Mouse (Mus musculus) kidney, postnatal 10 days (tissue): ENCODE measurements around the gene Crb2.

Experiments
- DNase-seq: peaks from one replicate; pipeline ENCODE4 v3.0.0; 2021; ENCODE audit warnings: mixed read lengths

Crb2 gene

DNA sequence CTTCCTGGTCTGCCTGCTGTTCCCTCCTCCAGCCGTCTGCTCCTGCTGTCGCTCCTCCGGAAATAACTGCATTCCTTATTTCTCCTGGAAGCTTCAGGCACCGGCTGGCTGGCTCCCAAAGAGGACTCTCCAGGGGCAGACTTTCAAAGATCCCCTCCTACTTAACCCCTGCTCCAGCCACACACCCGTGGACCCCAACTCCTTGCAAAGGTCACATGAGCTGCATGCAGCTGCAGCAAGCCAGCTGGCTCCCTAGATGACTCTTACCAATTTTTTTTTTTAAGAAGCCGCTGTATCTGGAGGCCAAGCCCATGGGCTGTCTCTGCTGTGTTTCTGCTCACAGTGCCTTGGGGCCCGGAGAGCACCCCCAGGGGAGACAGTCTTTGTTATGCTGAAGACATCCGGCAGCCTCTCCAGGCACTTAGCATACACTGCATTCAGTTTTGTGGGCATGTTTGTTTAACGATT lies 8.9 kb upstream of the Crb2 start:
- DNase-seq, result peak; percentile 78

DNA sequence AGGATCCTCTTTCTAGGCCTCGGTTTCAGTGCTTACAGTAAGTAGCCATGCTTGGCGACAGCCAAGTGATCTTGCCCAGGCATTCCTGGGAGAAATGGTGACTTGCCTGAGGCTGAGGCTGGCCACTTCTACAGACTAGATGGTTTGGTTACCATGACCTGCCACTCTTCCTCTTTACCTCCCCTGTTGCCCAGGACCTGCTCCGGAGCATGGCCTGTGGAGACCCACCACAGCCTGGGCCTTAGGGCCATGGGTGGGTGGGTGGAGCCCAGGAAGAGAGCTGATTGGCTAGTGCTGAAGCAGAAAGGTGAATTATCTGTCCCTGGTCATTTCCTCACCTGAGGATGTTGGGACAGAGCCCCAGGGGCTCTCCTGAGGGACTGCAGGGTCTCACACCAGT lies 8.3 kb upstream of the Crb2 start:
- DNase-seq, result no peak

DNA sequence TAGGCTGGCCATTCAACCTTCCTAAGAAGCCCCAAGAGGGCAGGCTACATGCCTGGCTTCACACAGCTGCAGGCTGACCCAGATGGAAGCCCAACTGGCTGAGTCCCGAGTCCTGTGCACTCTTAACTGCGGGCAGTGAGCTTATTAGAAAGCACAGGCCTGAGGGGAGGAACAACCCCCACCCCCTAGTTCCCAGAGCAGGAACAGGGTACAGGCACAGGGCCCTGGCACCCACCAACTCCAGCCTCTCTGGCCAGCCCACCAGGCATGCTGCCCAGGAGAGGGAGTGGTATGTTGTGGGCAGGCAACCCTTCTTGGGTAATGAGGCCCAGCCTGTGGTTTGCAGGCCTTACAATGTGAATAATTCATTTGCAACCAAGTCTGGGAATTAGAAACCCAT lies 7.1 kb upstream of the Crb2 start:
- peak; percentile 46 for DNase-seq

DNA sequence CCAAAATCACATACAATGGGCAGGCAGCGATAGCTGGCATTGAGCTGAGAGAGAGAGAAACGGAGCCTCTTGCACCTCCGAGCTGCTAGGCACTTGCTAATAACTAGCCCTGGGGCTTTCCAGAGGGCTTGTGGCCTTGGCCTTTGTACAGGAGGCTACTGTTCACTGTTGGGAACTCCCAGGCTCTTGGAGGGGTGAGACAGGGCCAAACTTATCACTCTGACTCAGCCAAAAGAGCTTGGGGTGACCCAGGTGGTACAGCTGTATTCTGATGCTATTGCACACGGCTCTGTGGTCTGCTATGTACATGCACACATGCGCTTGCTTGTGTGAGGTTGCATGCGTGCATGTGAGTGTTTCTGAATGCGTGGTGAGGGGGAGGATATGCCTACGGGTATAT lies 6.3 kb upstream of the Crb2 start:
- no peak for DNase-seq

DNA sequence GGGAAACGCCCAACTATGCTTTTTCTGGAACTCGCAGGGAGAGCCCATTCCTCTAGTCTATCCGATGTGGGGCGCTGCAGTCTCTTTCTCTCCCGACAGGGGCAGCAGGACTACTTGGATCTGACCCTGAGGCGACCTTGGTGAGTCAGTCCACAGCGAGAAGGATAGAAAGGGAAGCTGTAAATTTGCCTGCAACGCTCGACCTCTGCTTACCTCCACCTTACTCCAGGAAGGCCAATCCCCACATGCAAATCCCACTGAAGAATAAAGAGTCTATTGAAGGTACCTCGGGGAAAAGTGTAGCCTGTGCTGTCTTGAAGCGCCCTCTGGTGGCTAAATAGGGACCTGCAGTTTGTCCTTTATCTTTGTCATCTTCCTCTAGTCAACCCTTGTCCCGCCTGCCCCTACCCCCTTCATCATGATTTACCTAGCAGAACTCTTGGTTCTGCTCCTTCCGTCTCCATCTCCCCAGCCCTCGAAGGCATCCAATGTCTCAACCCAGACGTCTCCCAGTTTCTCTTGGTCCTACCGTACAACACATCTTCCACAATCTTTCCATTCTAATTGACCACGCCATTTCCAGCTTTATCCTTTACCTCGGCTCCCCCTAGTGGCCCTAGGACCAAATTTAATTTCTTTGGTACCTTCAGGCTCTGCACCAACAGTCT lies 4.3 kb upstream of the Crb2 start:
- DNase-seq, result peak; percentile 93

DNA sequence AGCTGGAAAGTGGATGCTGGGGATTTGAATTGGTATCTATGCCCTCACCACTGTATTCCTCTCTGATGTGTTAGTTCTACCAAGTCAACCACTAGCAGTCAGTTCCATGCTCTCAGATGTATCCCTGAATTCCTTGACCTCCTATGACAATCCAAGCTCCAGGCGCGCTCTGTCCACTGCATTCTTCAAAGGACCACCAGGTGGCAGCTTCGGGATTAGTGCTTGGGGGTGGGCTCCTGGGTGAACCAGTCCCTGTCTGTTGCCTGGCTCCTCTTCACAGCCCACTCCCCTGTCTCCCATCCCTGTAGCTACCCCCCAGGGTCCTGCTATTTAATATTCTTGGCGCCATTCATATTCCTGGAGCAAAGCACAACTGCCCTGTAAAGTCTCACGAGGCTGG lies 1.5 kb upstream of the Crb2 start:
- peak; percentile 77 for DNase-seq

DNA sequence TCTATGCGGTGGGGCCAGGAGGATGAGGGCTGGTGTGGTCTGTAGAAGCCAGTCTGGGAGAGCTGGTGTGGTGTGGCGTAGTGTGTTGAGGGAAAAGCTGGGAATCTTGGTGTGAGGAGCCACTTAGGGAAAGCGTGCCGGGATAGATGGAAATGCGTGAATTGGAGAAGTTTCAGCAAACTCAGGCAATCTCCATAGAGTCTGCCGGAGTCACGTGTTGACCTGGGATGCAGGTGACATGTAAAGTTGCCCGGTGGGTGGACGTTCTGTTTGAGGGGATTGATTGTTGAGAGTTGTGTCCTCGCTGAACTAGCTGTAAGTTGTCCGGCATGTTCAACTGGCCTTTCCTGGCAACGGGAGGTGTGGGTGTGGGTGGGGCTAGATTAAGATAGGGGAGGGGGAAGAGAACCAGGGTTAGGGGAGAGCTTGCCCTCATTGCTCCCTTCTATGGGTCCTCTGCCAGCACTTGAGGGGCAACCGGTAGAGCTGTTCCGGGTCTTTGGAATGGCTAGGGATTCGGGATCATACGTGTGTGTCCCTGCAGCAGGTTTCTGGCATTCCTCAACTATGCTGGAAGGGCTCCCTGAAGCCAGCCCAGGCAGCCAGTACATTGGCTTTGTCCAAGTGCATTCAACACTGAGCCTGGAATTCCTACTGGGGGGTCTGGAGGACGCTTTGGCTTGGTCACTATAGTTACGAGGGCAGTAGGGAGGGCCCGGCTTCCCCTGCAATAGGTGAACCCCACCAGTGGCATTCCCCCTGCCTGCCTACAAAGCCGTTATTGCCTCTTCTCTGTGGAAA lies 762 bp downstream of the Crb2 start:
- no peak for DNase-seq

DNA sequence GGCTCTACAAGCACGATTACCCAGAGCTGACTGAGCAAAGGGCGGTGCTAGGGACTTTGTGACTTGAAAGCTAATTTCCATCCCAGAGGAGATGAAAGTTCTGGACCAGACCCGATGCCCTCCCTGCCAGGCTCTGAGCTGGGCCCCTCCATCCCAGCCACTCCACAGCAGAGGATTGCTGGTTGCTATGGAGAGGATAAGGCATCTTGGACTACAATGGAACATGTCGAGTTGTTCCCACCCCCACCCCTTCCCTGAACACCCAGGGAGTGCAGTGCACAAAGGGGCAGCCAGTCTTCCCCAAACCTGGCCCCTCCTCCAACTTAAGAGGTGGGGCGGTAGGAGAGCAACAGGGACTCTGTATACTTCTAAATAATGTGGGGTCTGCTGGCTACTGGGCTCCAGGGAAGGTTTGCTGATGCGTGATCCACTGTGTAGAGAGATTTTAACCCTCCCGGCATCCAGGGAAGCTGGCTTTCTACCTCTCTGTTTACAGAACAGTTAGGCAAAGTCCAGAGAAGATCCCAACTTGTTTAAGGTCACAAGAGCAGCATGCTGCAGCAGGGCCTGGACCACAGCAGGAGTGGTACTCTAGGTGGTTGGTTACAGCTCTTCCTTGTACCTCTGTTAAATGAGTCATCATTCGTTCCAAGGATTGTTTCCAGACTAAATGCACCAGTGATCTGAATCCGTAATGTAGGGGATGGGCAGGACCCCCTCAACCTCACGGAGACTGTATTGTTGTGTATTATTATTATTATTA lies 2.1 kb downstream of the Crb2 start:
- DNase-seq, result no peak

DNA sequence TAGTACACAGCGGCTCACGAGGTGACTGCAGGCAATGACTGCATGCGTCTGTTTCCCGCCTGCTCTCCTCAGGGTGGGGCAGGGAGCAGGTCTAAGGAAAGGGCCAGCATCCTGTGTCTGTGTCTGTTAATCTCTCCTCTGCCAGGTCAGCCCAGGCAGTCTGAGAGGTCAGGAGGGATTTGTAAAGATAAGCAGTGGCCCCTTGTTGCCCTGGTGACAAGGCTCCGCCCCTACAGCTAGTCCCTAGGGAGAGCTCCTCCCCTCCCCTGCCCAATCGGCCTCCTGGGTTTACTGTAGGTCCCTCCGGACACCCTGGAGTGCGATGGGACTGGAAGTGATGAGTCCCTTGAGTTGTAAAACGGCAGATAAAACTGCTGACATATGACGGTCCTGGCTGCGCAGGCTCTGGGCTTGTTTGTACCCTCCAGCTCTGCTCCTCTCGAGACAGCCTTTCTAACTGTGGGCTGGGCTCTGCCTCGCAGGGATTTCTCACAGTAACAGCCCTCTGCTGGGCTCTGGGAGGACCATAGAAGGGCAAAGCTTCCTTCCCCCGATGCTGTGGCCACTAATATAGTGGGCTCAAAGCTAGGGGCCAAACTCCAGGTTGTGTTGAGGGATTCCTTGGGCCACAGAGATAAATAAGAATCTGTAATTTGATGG lies 4.4 kb downstream of the Crb2 start:
- peak; percentile 72 for DNase-seq

DNA sequence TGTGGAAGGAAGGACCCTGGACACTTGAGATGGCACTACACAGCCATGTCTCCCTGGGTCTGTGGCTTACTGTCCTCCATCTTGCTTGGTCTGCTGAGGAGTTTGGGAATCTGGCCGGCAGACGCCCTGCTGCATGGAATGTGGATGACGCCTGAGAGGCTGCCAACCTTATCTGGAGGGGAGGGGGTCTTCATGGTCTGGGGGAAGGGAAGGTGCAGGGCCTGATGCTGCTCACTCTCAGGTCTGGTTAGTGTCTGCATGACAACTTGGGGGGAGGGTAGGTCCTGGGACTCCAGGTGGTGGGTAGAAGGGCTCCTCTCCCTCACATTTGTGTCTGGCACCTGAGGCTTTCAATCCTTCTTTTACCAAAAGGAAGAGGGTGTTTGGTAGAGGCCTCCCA lies 5.4 kb downstream of the Crb2 start:
- DNase-seq, result no peak

DNA sequence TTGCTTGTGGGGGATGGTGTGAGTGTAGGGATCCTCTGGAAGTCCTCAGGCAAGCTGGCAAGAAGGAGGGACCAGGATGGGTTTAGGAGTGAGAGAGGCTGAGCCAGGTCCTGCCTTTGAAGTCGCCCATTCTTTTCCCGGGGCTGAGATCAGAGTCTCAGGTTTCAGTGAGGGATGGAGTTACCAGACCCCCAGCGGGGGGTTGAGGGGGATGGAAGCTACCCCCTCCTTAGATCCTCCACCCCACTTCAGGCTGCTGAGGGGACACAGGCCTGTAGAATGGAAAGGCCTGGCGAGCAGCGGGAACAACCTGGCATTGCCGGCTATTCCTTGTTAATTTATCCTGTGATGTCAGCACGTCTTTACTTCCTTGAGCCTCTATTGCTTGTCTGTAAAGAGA lies 6.0 kb downstream of the Crb2 start:
- no peak for DNase-seq

DNA sequence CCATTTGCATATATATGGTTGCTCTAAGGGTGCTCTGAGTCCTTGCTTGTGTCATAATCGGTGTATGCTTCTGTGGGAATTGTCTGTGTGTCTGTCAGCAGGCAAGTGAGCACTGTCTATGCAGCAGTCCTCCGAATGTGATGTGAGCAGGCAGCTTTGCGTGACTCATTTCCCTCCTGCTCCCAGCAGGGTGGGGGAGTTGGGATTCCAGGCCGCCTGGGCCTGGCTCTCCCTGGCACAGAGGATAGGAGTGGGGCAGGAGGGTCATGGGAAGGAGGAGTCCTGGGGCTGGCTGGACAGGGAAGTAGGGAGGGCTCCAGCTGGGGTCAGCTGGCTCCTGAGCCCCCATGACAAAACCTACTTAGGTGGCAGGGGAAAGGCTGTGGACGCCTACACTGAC lies 8.4 kb downstream of the Crb2 start:
- DNase-seq, result peak; percentile 43

DNA sequence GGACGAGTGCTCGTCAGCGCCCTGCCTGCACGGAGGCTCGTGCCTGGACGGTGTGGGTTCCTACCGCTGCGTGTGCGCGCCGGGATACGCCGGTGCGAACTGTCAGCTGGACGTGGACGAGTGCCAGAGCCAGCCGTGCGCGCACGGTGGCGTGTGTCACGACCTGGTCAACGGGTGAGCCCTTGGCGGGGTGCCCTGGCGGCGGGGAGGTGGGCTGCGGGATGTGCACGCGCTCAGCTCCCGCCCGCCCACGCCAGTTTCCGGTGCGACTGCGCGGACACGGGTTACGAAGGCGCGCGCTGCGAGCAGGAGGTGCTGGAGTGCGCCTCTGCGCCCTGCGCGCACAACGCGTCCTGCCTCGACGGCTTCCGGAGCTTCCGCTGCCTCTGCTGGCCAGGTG lies 10.4 kb downstream of the Crb2 start:
- peak; percentile 56 for DNase-seq

DNA sequence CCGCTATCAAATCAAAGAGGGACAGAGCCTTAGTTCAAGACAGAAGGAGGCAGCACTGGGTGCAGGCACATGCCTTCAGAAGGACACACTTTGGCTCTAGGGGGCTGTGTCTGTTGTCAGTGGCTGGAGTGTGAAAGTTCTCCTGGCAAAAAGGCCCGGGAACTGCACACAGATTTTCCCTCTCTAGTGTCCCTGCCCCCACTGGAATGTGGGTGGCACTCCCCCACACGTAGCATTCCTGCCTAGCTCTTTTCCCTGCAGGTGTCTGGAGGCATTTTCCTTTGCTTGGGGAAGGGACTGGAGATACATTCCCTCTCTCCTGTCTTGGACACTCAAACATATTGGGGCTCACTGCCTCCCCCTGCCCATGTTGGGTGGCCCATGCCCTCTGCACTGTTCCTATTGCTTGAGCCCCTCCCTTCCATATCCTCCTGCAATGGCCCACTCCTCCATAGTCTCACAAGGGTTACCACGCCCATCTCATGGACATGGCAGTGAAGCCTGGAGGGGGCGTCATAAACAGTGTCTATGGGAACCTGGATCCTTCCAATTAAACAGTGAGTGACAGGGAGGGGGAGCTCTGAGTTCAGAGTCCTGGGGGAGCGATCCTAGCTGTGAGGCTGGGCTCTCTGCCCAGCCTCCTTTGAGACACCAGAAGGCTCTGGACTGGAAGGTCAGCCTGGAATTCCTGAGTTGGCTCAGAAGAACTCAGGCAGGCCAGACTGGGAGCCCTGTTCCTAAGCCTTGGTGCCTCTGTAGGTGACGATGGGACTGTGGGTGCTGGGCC lies 12.3 kb downstream of the Crb2 start:
- DNase-seq, result peak; percentile 58

DNA sequence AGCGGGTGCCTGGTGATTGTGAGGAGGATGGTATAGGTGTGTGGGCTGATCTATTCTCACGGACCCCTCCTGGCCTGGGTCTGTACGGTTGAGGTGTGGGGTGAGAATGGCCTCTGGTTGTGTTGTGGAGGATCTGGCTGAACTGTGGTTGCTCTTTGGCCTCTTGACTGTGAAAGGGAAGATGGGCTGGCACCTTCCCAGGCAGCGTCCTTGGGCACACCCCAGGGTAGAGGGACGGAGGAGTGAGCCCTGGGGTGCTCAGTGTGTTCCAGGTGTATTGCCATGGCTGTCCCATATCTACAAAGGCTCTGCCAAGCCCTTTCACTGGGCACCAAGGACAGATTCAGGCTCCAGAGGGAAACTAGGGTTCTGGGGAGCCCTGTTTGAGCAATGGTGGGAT lies 13.0 kb downstream of the Crb2 start:
- DNase-seq, result no peak

DNA sequence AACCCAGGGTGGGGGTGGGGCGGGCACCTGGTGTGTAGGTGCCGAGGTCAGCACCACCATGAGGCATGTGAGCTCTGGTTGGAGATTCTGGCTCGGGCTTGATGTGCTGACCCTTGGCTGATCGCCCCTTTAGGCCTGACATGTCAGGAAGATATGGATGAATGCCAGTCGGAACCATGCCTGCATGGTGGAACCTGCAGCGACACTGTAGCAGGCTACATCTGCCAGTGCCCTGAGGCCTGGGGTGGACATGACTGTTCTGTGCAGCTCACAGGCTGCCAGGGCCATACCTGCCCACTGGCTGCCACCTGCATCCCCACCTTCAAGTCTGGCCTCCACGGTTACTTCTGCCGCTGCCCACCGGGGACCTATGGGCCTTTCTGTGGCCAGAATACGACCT lies 13.9 kb downstream of the Crb2 start:
- no peak for DNase-seq

DNA sequence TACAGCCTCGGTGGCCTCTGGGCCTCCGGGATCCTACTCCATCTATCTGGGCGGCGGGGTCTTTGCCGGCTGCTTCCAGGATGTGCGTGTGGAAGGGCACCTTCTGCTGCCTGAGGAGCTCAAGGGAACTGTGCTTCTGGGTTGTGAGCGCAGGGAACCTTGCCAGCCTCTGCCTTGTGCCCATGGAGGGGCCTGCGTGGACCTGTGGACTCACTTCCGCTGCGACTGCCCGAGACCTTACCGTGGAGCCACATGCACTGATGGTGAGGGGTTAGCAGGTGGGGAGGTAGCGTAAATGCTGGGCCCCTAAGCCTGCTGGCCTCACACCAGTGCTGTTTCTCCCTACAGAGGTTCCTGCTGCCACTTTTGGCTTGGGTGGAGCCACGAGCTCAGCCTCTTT lies 14.7 kb downstream of the Crb2 start:
- DNase-seq, result no peak

DNA sequence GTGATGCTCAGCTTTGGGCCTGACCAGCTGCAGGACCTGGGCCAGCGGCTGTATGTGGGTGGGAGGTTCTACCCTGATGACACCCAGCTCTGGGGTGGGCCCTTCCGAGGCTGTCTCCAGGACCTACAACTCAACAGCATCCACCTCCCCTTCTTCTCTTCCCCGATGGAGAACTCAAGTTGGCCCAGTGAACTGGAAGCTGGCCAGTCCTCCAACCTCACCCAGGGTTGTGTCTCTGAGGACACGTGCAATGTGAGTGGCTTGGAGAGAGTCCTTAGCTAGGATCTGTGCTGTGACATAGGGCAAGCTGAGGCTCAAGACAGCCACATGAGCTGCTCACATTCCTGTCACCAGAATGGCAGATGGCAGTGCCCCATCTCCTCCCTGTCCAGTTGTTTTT lies 15.3 kb downstream of the Crb2 start:
- DNase-seq, result no peak

DNA sequence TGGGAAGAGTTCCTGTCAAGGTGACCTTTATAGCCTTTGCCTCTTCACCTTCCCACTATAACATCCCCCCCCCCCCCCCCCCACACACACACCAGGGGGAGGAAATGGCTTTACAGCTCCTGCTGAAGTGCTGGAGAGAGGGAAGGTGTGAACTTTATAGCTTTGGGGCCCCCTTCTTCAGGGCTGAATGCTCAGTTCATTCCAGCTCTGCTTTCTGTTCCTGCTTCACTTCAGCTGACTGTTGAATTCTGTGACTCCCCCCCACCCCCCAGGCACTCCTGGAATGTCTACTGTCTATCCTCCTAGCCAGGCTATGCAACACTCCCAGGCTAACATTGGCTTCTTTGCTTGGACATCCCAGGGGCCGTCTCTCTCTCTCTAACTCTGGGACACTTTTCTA lies 20.0 kb downstream of the Crb2 start:
- DNase-seq, result no peak

DNA sequence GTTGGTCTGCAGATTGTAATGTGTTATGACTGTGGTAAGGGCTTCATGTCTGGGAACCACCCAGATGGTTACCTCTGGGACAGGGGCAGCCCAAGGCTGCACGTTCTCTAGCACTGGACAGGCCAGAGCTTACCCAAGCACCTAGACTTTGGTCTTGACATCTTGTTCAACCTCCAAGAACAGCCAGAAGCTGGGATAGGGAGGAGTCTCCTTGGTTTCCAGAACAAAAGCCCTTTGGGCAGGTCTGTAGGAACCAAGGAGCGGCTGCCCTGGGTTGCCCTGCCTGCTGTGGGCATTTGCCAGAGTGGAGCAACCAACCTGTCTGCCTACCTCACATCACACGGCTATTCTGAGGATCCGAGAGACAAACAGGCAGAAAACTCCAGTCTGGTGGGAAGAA lies 21.0 kb downstream of the Crb2 start:
- DNase-seq, result no peak

DNA sequence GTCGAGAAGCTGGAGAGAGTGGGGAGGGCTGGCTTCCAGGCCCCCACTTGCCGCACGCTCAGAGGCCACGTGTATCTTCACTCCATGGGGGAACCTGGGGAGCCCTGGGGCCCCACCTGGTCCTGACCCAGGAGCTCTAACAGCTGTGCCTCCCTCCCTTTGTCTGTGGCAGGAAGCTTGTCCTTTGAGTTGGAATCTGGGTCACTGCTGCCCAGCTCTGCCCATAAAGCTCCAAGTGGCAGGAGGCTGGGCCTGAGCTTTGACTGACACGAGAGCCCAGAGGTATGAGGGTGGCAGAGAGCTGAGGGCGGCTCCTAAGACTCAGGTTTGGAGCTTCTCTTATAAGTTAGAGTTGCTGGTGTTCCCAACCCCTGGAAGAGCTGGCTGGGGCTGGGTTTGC lies 23.1 kb downstream of the Crb2 start:
- no peak for DNase-seq

DNA sequence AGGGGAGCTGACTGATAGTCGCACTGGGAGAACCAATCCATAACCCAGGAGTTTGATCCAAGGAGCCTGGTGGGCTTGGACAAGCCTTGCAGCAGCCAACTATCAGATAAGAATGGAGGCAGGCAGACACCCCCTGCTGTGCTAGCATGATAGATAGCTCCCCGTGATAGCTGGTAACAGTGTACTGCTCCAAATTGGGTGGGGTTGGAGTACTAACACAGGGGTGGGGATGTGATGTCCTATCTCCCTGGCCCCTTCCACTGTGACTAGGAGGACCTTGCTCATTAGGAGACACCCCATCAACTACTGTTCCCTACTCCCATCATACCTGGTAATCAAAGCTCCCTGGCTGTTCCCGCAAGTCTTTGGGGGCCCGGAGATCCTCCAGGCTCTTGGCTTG lies 25.6 kb downstream of the Crb2 start:
- DNase-seq, result no peak
